Mouse (Mus musculus) heart, adult 2 months (tissue): ENCODE data around the gene Tmem141.

Experiments used
- CTCF ChIP-seq: fragments of 200-600 bp; IDR thresholded peaks from 2 replicates; pipeline ENCODE4 v1.8.1; 2022; ENCODE audit warnings: antibody characterized with exemption, mild to moderate bottlenecking, moderate library complexity
- EP300 ChIP-seq: fragments of 200-500 bp; IDR thresholded peaks from 2 replicates; pipeline ENCODE4 v1.6.1; 2011; ENCODE audit warnings: low read depth, low read length, control low read depth; ENCODE audit not compliant: insufficient read depth
- POLR2A ChIP-seq: fragments of 200-500 bp; IDR thresholded peaks from 2 replicates; pipeline ENCODE4 v1.6.1; 2011; ENCODE audit warnings: mild to moderate bottlenecking, low read depth, low read length, control low read depth; ENCODE audit not compliant: insufficient read depth

DNA sequence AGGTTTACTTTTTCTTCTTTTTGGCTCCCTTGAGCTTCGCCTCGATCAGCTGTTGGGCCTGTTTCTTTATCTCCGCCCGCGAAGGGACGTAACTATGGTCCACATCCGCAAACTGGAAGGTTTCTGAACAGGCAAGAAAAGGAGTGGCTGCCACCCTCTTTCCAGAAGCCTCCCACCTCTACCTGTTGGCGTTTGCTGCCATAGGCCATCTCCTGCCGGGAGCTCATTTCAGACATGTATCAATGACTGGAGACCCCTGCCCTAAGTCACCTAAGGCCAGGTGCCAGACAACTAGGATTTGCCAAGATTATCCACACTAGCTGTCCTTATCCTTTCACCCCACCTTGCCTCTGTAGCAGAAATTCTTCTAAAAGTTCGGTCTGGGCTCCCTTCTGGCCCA, 13.1 kb downstream of the Tmem141 start:
- TF ChIP-seq CTCF (no peak), POLR2A (no peak), EP300 (no peak)
